Mouse (Mus musculus) frontal cortex, postnatal 25 days (tissue): ENCODE data around the gene Islr2.

Experiments
- DNase-seq, 2 experiments: peaks; one replicate each; pipeline ENCODE4 v3.0.0; 2022; ENCODE audit warnings: low spot score in 2 of 2

Gene Islr2

DNA sequence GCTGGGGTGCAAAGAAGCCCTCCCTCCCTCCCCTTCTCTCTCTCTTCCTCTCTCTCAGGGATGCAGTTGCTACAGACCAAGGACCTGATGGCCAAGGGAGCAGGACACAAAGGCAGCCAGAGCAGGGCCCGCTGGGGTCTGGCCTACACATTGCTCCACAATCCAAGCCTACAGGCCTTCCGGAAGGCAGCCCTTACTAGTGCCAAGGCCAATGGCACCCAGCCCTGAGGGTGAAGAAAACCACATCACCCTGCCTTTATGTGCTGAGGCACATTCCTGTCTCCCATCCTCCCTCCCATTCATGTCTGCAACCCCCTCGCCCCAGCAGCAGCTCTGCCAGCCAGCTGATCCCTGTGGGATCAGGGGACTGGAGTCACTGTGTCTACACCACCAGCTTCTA lies 51.0 kb downstream of the Islr2 start:
- no peak for DNase-seq

- no peak for DNase-seq
These were observed 53.3 kb downstream of the Islr2 start for GRCm38 (mm10) chr9:58150733-58151361.

- no peak for DNase-seq
These were observed 55.3 kb downstream of the Islr2 start for GRCm38 (mm10) chr9:58148806-58149205.
